Mouse (Mus musculus) liver, postnatal 0 days (tissue): ENCODE measurements around the gene Fchsd2. TPM values are rescaled to one million over a fixed set of nuclear protein-coding genes. Genes with fewer than 3 reads are reported as not detected.

ENCODE experiments used
- ATAC-seq: fragments of 200-750 bp; cut with Nextera tagmentation; 2 replicates; pipeline ENCODE4 v1.8.0; 2017; ENCODE audit warnings: mild to moderate bottlenecking, moderate library complexity
- DNase-seq: peaks from one replicate; pipeline ENCODE4 v3.0.0-alpha.2; 2016
- H3K27ac ChIP-seq: fragments of 300-500 bp; sonication (generic); 2 replicates; pipeline ENCODE4 v1.5.1; 2014; ENCODE audit warnings: antibody characterized with exemption, moderate library complexity, mild to moderate bottlenecking, low read depth
- H3K27me3 ChIP-seq: fragments of 300-500 bp; sonication (generic); 2 replicates; pipeline ENCODE4 v1.6.1; 2014; ENCODE audit warnings: low read length, control low read depth, mixed read lengths; ENCODE audit not compliant: insufficient read depth
- H3K36me3 ChIP-seq: fragments of 300-500 bp; sonication (generic); replicated peaks from 2 replicates; pipeline ENCODE4 v1.6.1; 2014; ENCODE audit warnings: mild to moderate bottlenecking, control low read depth, low read length, moderate library complexity, mixed read lengths; ENCODE audit not compliant: insufficient read depth
- H3K4me1 ChIP-seq: fragments of 300-500 bp; sonication (generic); 2 replicates; pipeline ENCODE4 v1.6.1; 2014; ENCODE audit warnings: antibody characterized with exemption, mild to moderate bottlenecking, control low read depth; ENCODE audit not compliant: insufficient read depth
- H3K4me2 ChIP-seq: fragments of 300-500 bp; sonication (generic); 2 replicates; pipeline ENCODE4 v1.6.1; 2014; ENCODE audit warnings: low read depth, mild to moderate bottlenecking, low read length, moderate library complexity, mixed read lengths
- H3K4me3 ChIP-seq: fragments of 300-500 bp; sonication (generic); 2 replicates; pipeline ENCODE4 v1.5.1; 2014; ENCODE audit warnings: low read depth, low read length
- H3K9ac ChIP-seq: fragments of 300-500 bp; sonication (generic); replicated peaks from 2 replicates; pipeline ENCODE4 v1.6.1; 2014; ENCODE audit warnings: mild to moderate bottlenecking, moderate library complexity
- H3K9me3 ChIP-seq: fragments of 300-500 bp; sonication (generic); 2 replicates; pipeline ENCODE4 v1.6.1; 2016; ENCODE audit warnings: mild to moderate bottlenecking, control low read depth, low read length, mixed read lengths
- CTCF ChIP-seq: sonication (generic); IDR thresholded peaks from 2 replicates; pipeline ENCODE4 v1.5.1; 2016; ENCODE audit warnings: antibody characterized with exemption, low read depth
- EP300 ChIP-seq: IDR thresholded peaks from 2 replicates; pipeline ENCODE4 v1.6.1; 2016; ENCODE audit warnings: antibody characterized with exemption, low read depth, mild to moderate bottlenecking
- WGBS: fragments of 180-500 bp; shearing (Covaris S2); extraction: QIAGEN DNeasy Blood & Tissue Kit; methylation state at CpG from one replicate; pipeline ENCODE4 v1.1.7; 2014; ENCODE audit not compliant: insufficient replicate concordance; 5-methylcytosine and 5-hydroxymethylcytosine counted together
- polyA plus RNA-seq: library from polyadenylated mRNA; unstranded; fragments of >200 nt; fragmentation: Nextera tagmentation; extraction: Ambion mirVana; gene quantifications from 2 replicates; pipeline ENCODE4 v1.2.1, GENCODE M21; 2015

The Fchsd2 gene
- polyA plus RNA-seq, 1 experiment from 2014 or later, result 7.8 TPM

- 50% methylated on average over 5 of the region's 5 CpGs for WGBS
- Histone ChIP-seq H3K36me3 (peaks cover 11% of the 10 kb centered on the region), H3K4me2 (peak overlapping the region; percentile 36), H3K27me3 (no peaks in the 10 kb centered on the region), H3K4me1 (peaks cover 35% of the 10 kb centered on the region), H3K9ac (peak overlapping the region; percentile 51; the same call in 1 of the 2 replicates), H3K4me3 (0 out of 2 replicates have a peak overlapping the region, but pooled peaks have one; percentile 8), H3K27ac (peak overlapping the region; percentile 97), H3K9me3 (no peaks in the 10 kb centered on the region)
- no peak for ATAC-seq
- no peak for TF ChIP-seq EP300
- TF ChIP-seq CTCF, result no peak
- no peak for DNase-seq
These were observed 234.6 kb downstream of the Fchsd2 start for GRCm38 (mm10) chr7:101327263-101327662.

DNA sequence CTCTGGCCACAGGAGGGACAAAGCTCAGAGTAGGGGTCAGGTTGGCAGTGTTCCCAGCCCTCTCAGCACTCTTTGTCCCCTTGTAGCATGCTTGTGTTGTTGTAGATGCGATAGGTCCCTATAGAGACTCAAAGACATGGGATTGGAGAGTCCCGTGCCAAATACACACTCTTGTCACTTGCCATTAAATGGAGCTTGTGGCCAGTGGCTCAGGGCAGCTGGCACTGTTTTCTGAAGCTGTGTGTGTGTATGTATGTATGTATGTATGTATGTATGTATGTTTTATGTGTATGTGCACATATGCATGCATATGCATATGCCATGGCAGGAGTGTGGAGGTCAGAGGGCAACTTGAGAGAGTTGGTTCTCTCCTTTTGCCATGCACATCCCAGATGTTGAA is 235.1 kb downstream of the Fchsd2 start:
- peak overlapping the region; percentile 51; the same call in 1 of the 2 replicates for H3K9ac ChIP-seq
- H3K36me3 ChIP-seq, result peaks cover 11% of the 10 kb centered on the region
- no peak for ATAC-seq
- H3K4me2 ChIP-seq, result peak overlapping the region; percentile 36
- peaks cover 35% of the 10 kb centered on the region for H3K4me1 ChIP-seq
- 78% methylated on average over 2 of the region's 2 CpGs for WGBS
- no peaks in the 10 kb centered on the region for H3K27me3 ChIP-seq
- no peak for DNase-seq
- 0 out of 2 replicates have a peak overlapping the region, but pooled peaks have one; percentile 8 for H3K4me3 ChIP-seq
- TF ChIP-seq EP300, result no peak
- no peak for TF ChIP-seq CTCF
- peak overlapping the region; percentile 97 for H3K27ac ChIP-seq
- H3K9me3 ChIP-seq, result no peaks in the 10 kb centered on the region

DNA sequence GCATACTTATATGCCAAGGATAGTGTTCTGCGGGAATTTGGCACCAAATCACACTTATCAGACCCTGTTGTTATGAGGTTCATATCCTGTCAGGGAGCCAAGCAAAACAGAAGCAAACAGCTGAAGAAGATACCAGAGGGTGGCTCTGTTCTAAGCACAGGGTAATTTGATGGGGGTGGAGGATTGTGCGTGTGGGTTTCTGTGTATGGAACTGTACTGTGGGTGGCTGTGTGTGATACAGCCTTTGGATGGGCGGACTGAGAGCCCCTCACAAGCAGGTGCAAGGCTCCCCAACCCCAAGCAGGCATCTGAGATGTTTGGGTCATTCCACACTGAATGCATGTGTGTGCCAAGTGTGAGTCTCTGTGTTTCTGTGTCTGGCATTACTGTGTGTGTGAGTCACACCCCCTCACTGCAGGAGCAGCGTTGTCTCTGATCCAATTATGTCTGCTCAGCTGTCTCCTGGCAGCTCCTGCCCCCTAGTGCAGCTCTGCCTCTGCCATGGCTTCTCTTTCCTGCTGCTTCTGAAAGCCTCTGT is 236.0 kb downstream of the Fchsd2 start:
- WGBS, result 64% methylated on average over 4 of the region's 4 CpGs
- no peak for ATAC-seq
- H3K36me3 ChIP-seq, result peaks cover 13% of the 10 kb centered on the region

GRCm38 (mm10) chr7:101329606-101330005 is 236.9 kb downstream of the Fchsd2 start:
- DNase-seq (no peak), ATAC-seq (no peak)
- no peak for TF ChIP-seq EP300
- TF ChIP-seq CTCF, result no peak
- Histone ChIP-seq H3K9me3 (no peaks in the 10 kb centered on the region), H3K4me3 (no peak overlapping the region), H3K9ac (peak overlapping the region; percentile 41), H3K4me1 (peaks cover 23% of the 10 kb centered on the region), H3K4me2 (no peak overlapping the region), H3K27ac (peak overlapping the region; percentile 97), H3K36me3 (peaks cover 17% of the 10 kb centered on the region), H3K27me3 (no peaks in the 10 kb centered on the region)
- 69% methylated on average over 4 of the region's 4 CpGs for WGBS

More for the DNA sequence above, 236.0 kb downstream of the Fchsd2 start:
- H3K27me3 ChIP-seq, result no peaks in the 10 kb centered on the region
- peak overlapping the region; percentile 97 for H3K27ac ChIP-seq
- H3K9ac ChIP-seq, result peak overlapping the region; percentile 41
- TF ChIP-seq CTCF (peak; percentile 27), EP300 (no peak)
- DNase-seq, result no peak
- peaks cover 31% of the 10 kb centered on the region for H3K4me1 ChIP-seq
- peak overlapping the region; percentile 36; the same call in 1 of the 2 replicates for H3K4me2 ChIP-seq
- H3K9me3 ChIP-seq, result no peaks in the 10 kb centered on the region
- H3K4me3 ChIP-seq, result no peak overlapping the region

DNA sequence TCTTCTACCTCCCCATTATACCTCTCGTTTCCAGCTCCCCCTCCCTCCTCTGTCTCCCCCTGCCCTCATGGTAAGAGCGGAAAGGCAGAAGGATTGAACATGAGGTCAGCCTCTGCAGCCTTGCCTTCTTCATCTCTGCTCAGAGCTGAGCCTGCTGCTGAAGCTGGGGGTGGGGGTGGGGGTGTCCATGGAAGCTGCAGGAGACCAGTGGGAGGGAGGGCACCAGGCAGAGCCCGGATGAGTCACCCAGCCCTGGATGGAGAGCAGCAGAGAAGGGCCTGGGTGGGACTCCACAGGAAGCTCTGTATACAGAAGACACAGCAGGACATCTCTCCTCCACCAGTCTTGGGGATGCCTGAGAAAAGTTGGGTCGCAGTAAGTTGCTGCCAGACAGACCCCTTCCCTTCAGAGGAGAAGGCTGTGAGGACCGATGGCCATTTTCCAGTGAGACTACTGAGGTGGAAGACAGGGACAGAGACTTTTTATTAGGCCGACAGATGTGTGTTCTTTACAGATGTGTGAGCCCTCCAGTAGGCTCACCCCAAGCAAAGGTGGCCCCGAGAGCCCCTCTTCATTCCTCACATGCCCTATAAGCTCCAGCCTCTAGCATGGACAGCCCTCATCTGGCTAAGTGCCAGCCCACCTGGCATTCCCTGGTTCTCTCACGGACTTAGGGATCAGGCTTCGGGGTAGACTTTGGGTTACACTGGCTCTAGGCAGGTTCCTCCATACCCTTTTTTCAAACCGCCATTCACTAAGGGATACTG is 237.6 kb downstream of the Fchsd2 start:
- DNase-seq, result peak; percentile 31
- peaks cover 12% of the 10 kb centered on the region for H3K36me3 ChIP-seq
- H3K4me1 ChIP-seq, result peaks cover 22% of the 10 kb centered on the region

GRCm38 (mm10) chr7:101330841-101331173 is 238.1 kb downstream of the Fchsd2 start:
- Histone ChIP-seq H3K9ac (no peak overlapping the region), H3K4me1 (peaks cover 23% of the 10 kb centered on the region), H3K27me3 (no peaks in the 10 kb centered on the region), H3K36me3 (peaks cover 11% of the 10 kb centered on the region), H3K27ac (peak overlapping the region; percentile 39; the same call in 1 of the 2 replicates), H3K4me2 (no peak overlapping the region), H3K4me3 (no peak overlapping the region), H3K9me3 (no peaks in the 10 kb centered on the region)
- 73% methylated on average over 4 of the region's 4 CpGs for WGBS
- DNase-seq (no peak), ATAC-seq (no peak)
- TF ChIP-seq EP300 (no peak), CTCF (no peak)

More for the DNA sequence above, 237.6 kb downstream of the Fchsd2 start:
- Histone ChIP-seq H3K9me3 (no peaks in the 10 kb centered on the region), H3K27ac (peak overlapping the region; percentile 97), H3K9ac (no peak overlapping the region), H3K4me3 (no peak overlapping the region), H3K4me2 (no peak overlapping the region), H3K27me3 (no peaks in the 10 kb centered on the region)
- no peak for ATAC-seq
- 75% methylated on average over 10 of the region's 10 CpGs for WGBS
- TF ChIP-seq CTCF, result no peak
- no peak for TF ChIP-seq EP300
